Mouse (Mus musculus) hindbrain, embryonic 10.5 days (tissue): ENCODE data around the gene Slc7a7. TPM values are rescaled to one million over a fixed set of nuclear protein-coding genes. Genes with fewer than 3 reads are reported as not detected.
"Not testable (repeated sequence)": the region's sequence is repeated elsewhere in the genome, so short reads cannot be mapped to it uniquely, and the experiment has no call there.

Experiments used
- DNase-seq: peaks from one replicate; pipeline ENCODE4 v3.0.0-alpha.2; 2017; ENCODE audit warnings: low spot score
- H3K27ac ChIP-seq: fragments of 300-500 bp; sonication (generic); 2 replicates; pipeline ENCODE4 v1.5.1; 2016; ENCODE audit warnings: mild to moderate bottlenecking, moderate library complexity
- H3K27me3 ChIP-seq: fragments of 300-500 bp; sonication (generic); 2 replicates; pipeline ENCODE4 v1.6.1; 2016; ENCODE audit warnings: mild to moderate bottlenecking; ENCODE audit not compliant: poor library complexity, insufficient read depth, severe bottlenecking
- H3K36me3 ChIP-seq: fragments of 300-500 bp; sonication (generic); 2 replicates; pipeline ENCODE4 v1.6.1; 2016; ENCODE audit warnings: mild to moderate bottlenecking, moderate library complexity
- H3K4me1 ChIP-seq: fragments of 300-500 bp; sonication (generic); replicated peaks from 2 replicates; pipeline ENCODE4 v1.6.1; 2016; ENCODE audit warnings: mild to moderate bottlenecking
- H3K4me3 ChIP-seq: fragments of 300-500 bp; sonication (generic); 2 replicates; pipeline ENCODE4 v1.5.1; 2016; ENCODE audit warnings: mild to moderate bottlenecking, moderate library complexity
- H3K9me3 ChIP-seq: fragments of 300-500 bp; sonication (generic); 2 replicates; pipeline ENCODE4 v1.6.1; 2016; ENCODE audit warnings: mild to moderate bottlenecking, moderate library complexity
- WGBS: fragments of 180-500 bp; shearing (Covaris S2); methylation state at CpG from one replicate; pipeline ENCODE4 v1.1.7; 2016; 5-methylcytosine and 5-hydroxymethylcytosine counted together
- polyA plus RNA-seq: library from polyadenylated mRNA; unstranded; fragments of >200 nt; fragmentation: Nextera tagmentation; extraction: Ambion mirVana; gene quantifications from 2 replicates; pipeline ENCODE4 v1.2.1, GENCODE M21; 2016

Slc7a7 gene
- polyA plus RNA-seq, 1 experiment from 2014 or later: 5.5 TPM

GRCm38 (mm10) chr14:54341807-54342206 lies 75.8 kb downstream of the Slc7a7 start:
- DNase-seq, H3K9me3 ChIP-seq, H3K4me3 ChIP-seq, H3K36me3 ChIP-seq, H3K4me1 ChIP-seq, H3K27ac ChIP-seq, H3K27me3 ChIP-seq: not testable (repeated sequence)
- 36% methylated on average over 2 of the region's 2 CpGs for WGBS

GRCm38 (mm10) chr14:54340836-54341235 lies 76.7 kb downstream of the Slc7a7 start:
- DNase-seq: no peak
- no peaks in the 10 kb centered on the region for H3K4me1 ChIP-seq
- H3K9me3 ChIP-seq: no peaks in the 10 kb centered on the region
- no peak overlapping the region for H3K27ac ChIP-seq
- no peaks in the 10 kb centered on the region for H3K36me3 ChIP-seq
- H3K4me3 ChIP-seq: no peak overlapping the region
- no peaks in the 10 kb centered on the region for H3K27me3 ChIP-seq
- 60% methylated on average over 7 of the region's 7 CpGs for WGBS

- no peak overlapping the region for H3K4me3 ChIP-seq
- H3K27me3 ChIP-seq: no peaks in the 10 kb centered on the region
- H3K36me3 ChIP-seq: no peaks in the 10 kb centered on the region
- no peak for DNase-seq
- peaks cover 14% of the 10 kb centered on the region for H3K4me1 ChIP-seq
- no peak overlapping the region for H3K27ac ChIP-seq
- no peaks in the 10 kb centered on the region for H3K9me3 ChIP-seq
- WGBS: 87% methylated on average over 8 of the region's 8 CpGs
These were observed 84.0 kb downstream of the Slc7a7 start for GRCm38 (mm10) chr14:54333452-54334189.

- Histone ChIP-seq H3K4me3 (no peak overlapping the region), H3K27ac (peak overlapping the region; percentile 80), H3K36me3 (no peaks in the 10 kb centered on the region), H3K9me3 (no peaks in the 10 kb centered on the region), H3K27me3 (no peaks in the 10 kb centered on the region), H3K4me1 (peaks cover 14% of the 10 kb centered on the region)
- DNase-seq: no peak
- 62% methylated on average over 5 of the region's 5 CpGs for WGBS
These were observed 85.2 kb downstream of the Slc7a7 start for GRCm38 (mm10) chr14:54332176-54333074.

GRCm38 (mm10) chr14:54331178-54331577 lies 86.4 kb downstream of the Slc7a7 start:
- peaks cover 14% of the 10 kb centered on the region for H3K4me1 ChIP-seq
- no peaks in the 10 kb centered on the region for H3K27me3 ChIP-seq
- 93% methylated on average over 1 of the region's 1 CpGs for WGBS
- H3K9me3 ChIP-seq: no peaks in the 10 kb centered on the region
- no peak for DNase-seq
- no peak overlapping the region for H3K27ac ChIP-seq
- no peaks in the 10 kb centered on the region for H3K36me3 ChIP-seq
- H3K4me3 ChIP-seq: no peak overlapping the region

- Histone ChIP-seq H3K4me3 (no peak overlapping the region), H3K36me3 (no peaks in the 10 kb centered on the region), H3K27ac (no peak overlapping the region), H3K4me1 (peaks cover 14% of the 10 kb centered on the region), H3K27me3 (no peaks in the 10 kb centered on the region), H3K9me3 (no peaks in the 10 kb centered on the region)
- DNase-seq: no peak
- whole genome bisulfite sequencing: 51% methylated on average over 9 of the region's 9 CpGs
These were observed 88.4 kb downstream of the Slc7a7 start for GRCm38 (mm10) chr14:54329201-54329600.

- Histone ChIP-seq H3K9me3 (no peaks in the 10 kb centered on the region), H3K4me1 (peaks cover 14% of the 10 kb centered on the region), H3K4me3 (no peak overlapping the region), H3K27me3 (no peaks in the 10 kb centered on the region), H3K27ac (no peak overlapping the region), H3K36me3 (no peaks in the 10 kb centered on the region)
- 85% methylated on average over 2 of the region's 2 CpGs for WGBS
- DNase-seq: no peak
These were observed 89.0 kb downstream of the Slc7a7 start for GRCm38 (mm10) chr14:54328548-54328947.

- 78% methylated on average over 5 of the region's 5 CpGs for WGBS
These were observed 93.1 kb downstream of the Slc7a7 start for GRCm38 (mm10) chr14:54324486-54324885.

GRCm38 (mm10) chr14:54321556-54322376 lies 95.8 kb downstream of the Slc7a7 start:
- DNase-seq: no peak
- Histone ChIP-seq H3K4me1 (no peaks in the 10 kb centered on the region; the same call in 1 of the 2 replicates), H3K27me3 (no peaks in the 10 kb centered on the region), H3K9me3 (peaks cover 11% of the 10 kb centered on the region), H3K27ac (peak overlapping the region; percentile 66; the same call in 1 of the 2 replicates), H3K4me3 (no peak overlapping the region), H3K36me3 (no peaks in the 10 kb centered on the region)
- 69% methylated on average over 18 of the region's 18 CpGs for WGBS

More at GRCm38 (mm10) chr14:54324486-54324885, 93.1 kb downstream of the Slc7a7 start:
- Histone ChIP-seq H3K4me1 (no peaks in the 10 kb centered on the region; the same call in 1 of the 2 replicates), H3K27me3 (no peaks in the 10 kb centered on the region), H3K27ac (no peak overlapping the region), H3K4me3 (no peak overlapping the region), H3K9me3 (peaks cover 5% of the 10 kb centered on the region; the same call in 1 of the 2 replicates), H3K36me3 (no peaks in the 10 kb centered on the region)
- DNase-seq: no peak

Other genes with a start within 250 kb of the Slc7a7 start
- gene Dad1, start 163.7 kb downstream of the Slc7a7 start, polyA plus RNA-seq: 243 and 271 TPM in 2 replicates
- 39.6 and 44.7 TPM in 2 replicates for gene Abhd4, start 163.6 kb downstream of the Slc7a7 start, polyA plus RNA-seq
- not detected in 2 replicates for gene Olfr49, start 132.8 kb downstream of the Slc7a7 start, polyA plus RNA-seq
- gene Oxa1l, start 56.9 kb downstream of the Slc7a7 start, polyA plus RNA-seq: 47.1 and 48.4 TPM in 2 replicates
- gene Mrpl52, start 9.1 kb upstream of the Slc7a7 start, polyA plus RNA-seq: 198 and 224 TPM in 2 replicates
- 75.1 and 76.1 TPM in 2 replicates for gene Mmp14, start 13.8 kb upstream of the Slc7a7 start, polyA plus RNA-seq
- 30.9 and 32.4 TPM in 2 replicates for gene Lrp10, start 46.4 kb upstream of the Slc7a7 start, polyA plus RNA-seq
- 20.8 and 40.2 TPM in 2 replicates for gene Rem2, start 58.3 kb upstream of the Slc7a7 start, polyA plus RNA-seq
- 133 and 145 TPM in 2 replicates for gene Prmt5, start 99.7 kb upstream of the Slc7a7 start, polyA plus RNA-seq
- 47.5 and 55.0 TPM in 2 replicates for gene Haus4, start 136.8 kb upstream of the Slc7a7 start, polyA plus RNA-seq
- 66.2 and 81.3 TPM in 2 replicates for gene Ajuba, start 159.8 kb upstream of the Slc7a7 start, polyA plus RNA-seq
- 8.3 and 9.5 TPM in 2 replicates for gene 4931414P19Rik, start 188.2 kb upstream of the Slc7a7 start, polyA plus RNA-seq
- gene Psmb5, start 200.2 kb upstream of the Slc7a7 start, polyA plus RNA-seq: 500 and 517 TPM in 2 replicates
- 0.04 and 0.16 TPM in 2 replicates for gene Psmb11, start 203.7 kb upstream of the Slc7a7 start, polyA plus RNA-seq
- gene Gm17606, start 223.2 kb upstream of the Slc7a7 start, polyA plus RNA-seq: not detected in 2 replicates
- 4.5 and 7.1 TPM in 2 replicates for gene Cdh24, start 223.6 kb upstream of the Slc7a7 start, polyA plus RNA-seq